Mouse (Mus musculus) lung, embryonic 15.5 days (tissue): ENCODE measurements around the gene Bap1. TPM values are rescaled to one million over a fixed set of nuclear protein-coding genes. Genes with fewer than 3 reads are reported as not detected.
A peak's percentile ranks its signal among the peaks of the same experiment; 100 is the strongest.

Source experiments
- ATAC-seq: fragments of 200-750 bp; cut with Nextera tagmentation; 2 replicates; pipeline ENCODE4 v1.8.0; 2017; ENCODE audit warnings: moderate number of reproducible peaks, borderline replicate concordance; ENCODE audit not compliant: low FRiP score, low TSS enrichment; ENCODE audit errors: extremely low read depth
- H3K27ac ChIP-seq: fragments of 300-500 bp; sonication (generic); 2 replicates; pipeline ENCODE4 v1.5.1; 2015; ENCODE audit warnings: moderate library complexity, mild to moderate bottlenecking, inconsistent platforms
- H3K27me3 ChIP-seq: fragments of 300-500 bp; sonication (generic); 2 replicates; pipeline ENCODE4 v1.6.1; 2015; ENCODE audit warnings: inconsistent platforms
- H3K36me3 ChIP-seq: fragments of 300-500 bp; sonication (generic); 2 replicates; pipeline ENCODE4 v1.6.1; 2015; ENCODE audit warnings: inconsistent platforms
- H3K4me1 ChIP-seq: fragments of 300-500 bp; sonication (generic); 2 replicates; pipeline ENCODE4 v1.6.1; 2015; ENCODE audit warnings: inconsistent platforms
- H3K4me2 ChIP-seq: fragments of 300-500 bp; sonication (generic); 2 replicates; pipeline ENCODE4 v1.6.1; 2015; ENCODE audit warnings: inconsistent platforms, mild to moderate bottlenecking, moderate library complexity
- H3K4me3 ChIP-seq: fragments of 300-500 bp; sonication (generic); 2 replicates; pipeline ENCODE4 v1.5.1; 2015; ENCODE audit warnings: mild to moderate bottlenecking, inconsistent platforms
- H3K9ac ChIP-seq: fragments of 300-500 bp; sonication (generic); 2 replicates; pipeline ENCODE4 v1.6.1; 2015; ENCODE audit warnings: inconsistent platforms
- H3K9me3 ChIP-seq: fragments of 300-500 bp; sonication (generic); 2 replicates; pipeline ENCODE4 v1.6.1; 2016; ENCODE audit warnings: inconsistent platforms
- WGBS: fragments of 180-500 bp; shearing (Covaris S2); methylation state at CpG from one replicate; pipeline ENCODE4 v1.1.7; 2015; 5-methylcytosine and 5-hydroxymethylcytosine counted together
- polyA plus RNA-seq: library from polyadenylated mRNA; unstranded; fragments of >200 nt; fragmentation: Nextera tagmentation; extraction: Ambion mirVana; gene quantifications from 2 replicates; pipeline ENCODE4 v1.2.1, GENCODE M21; 2015

The Bap1 gene
- polyA plus RNA-seq, 1 experiment from 2014 or later, result 83.0 TPM

GRCm38 (mm10) chr14:31267649-31268048 lies 16.4 kb downstream of the Bap1 start:
- Histone ChIP-seq H3K9ac (no peak overlapping the region), H3K4me3 (no peak overlapping the region), H3K4me2 (no peak overlapping the region), H3K27me3 (no peaks in the 10 kb centered on the region), H3K9me3 (no peaks in the 10 kb centered on the region), H3K36me3 (no peaks in the 10 kb centered on the region), H3K27ac (no peak overlapping the region), H3K4me1 (peaks cover 12% of the 10 kb centered on the region; the same call in 1 of the 2 replicates)
- 76% methylated on average over 11 of the region's 11 CpGs for WGBS
- ATAC-seq, result no peak

- H3K4me3 ChIP-seq, result no peak overlapping the region
- no peak overlapping the region for H3K27ac ChIP-seq
- H3K27me3 ChIP-seq, result no peaks in the 10 kb centered on the region
- no peak overlapping the region for H3K9ac ChIP-seq
- H3K4me2 ChIP-seq, result peak overlapping the region; percentile 69; the same call in 1 of the 2 replicates
- 66% methylated on average over 9 of the region's 9 CpGs for WGBS
- H3K36me3 ChIP-seq, result no peaks in the 10 kb centered on the region
- peaks cover 12% of the 10 kb centered on the region; the same call in 1 of the 2 replicates for H3K4me1 ChIP-seq
- H3K9me3 ChIP-seq, result no peaks in the 10 kb centered on the region
- no peak for ATAC-seq
Measured at GRCm38 (mm10) chr14:31268301-31269001, 17.2 kb downstream of the Bap1 start.

GRCm38 (mm10) chr14:31269456-31270100 lies 18.3 kb downstream of the Bap1 start:
- ATAC-seq, result peak; percentile 83
- H3K27ac ChIP-seq, result 0 out of 2 replicates have a peak overlapping the region, but pooled peaks have one; percentile 20
- WGBS, result 15% methylated on average over 25 of the region's 28 CpGs

GRCm38 (mm10) chr14:31271121-31271520 lies 19.9 kb downstream of the Bap1 start:
- Histone ChIP-seq H3K4me2 (no peak overlapping the region), H3K9me3 (no peaks in the 10 kb centered on the region), H3K27ac (no peak overlapping the region), H3K27me3 (no peaks in the 10 kb centered on the region), H3K4me3 (no peak overlapping the region), H3K9ac (no peak overlapping the region), H3K36me3 (no peaks in the 10 kb centered on the region), H3K4me1 (peaks cover 12% of the 10 kb centered on the region; the same call in 1 of the 2 replicates)
- no peak for ATAC-seq
- 93% methylated on average over 6 of the region's 6 CpGs for WGBS

More at GRCm38 (mm10) chr14:31269456-31270100, 18.3 kb downstream of the Bap1 start:
- Histone ChIP-seq H3K4me3 (peak overlapping the region; percentile 37), H3K4me1 (peaks cover 12% of the 10 kb centered on the region; the same call in 1 of the 2 replicates), H3K9me3 (no peaks in the 10 kb centered on the region), H3K9ac (peak overlapping the region; percentile 17; the same call in 1 of the 2 replicates), H3K4me2 (peak overlapping the region; percentile 69), H3K36me3 (no peaks in the 10 kb centered on the region), H3K27me3 (no peaks in the 10 kb centered on the region)

GRCm38 (mm10) chr14:31272164-31272563 lies 20.9 kb downstream of the Bap1 start:
- 19% methylated on average over 7 of the region's 7 CpGs for WGBS
- Histone ChIP-seq H3K9me3 (no peaks in the 10 kb centered on the region), H3K27ac (no peak overlapping the region), H3K9ac (no peak overlapping the region), H3K36me3 (no peaks in the 10 kb centered on the region), H3K4me3 (no peak overlapping the region), H3K27me3 (no peaks in the 10 kb centered on the region), H3K4me2 (no peak overlapping the region), H3K4me1 (peaks cover 12% of the 10 kb centered on the region; the same call in 1 of the 2 replicates)
- no peak for ATAC-seq

GRCm38 (mm10) chr14:31285728-31286127 lies 34.5 kb downstream of the Bap1 start:
- Histone ChIP-seq H3K4me1 (no peaks in the 10 kb centered on the region), H3K4me3 (no peak overlapping the region), H3K27ac (no peak overlapping the region), H3K4me2 (no peak overlapping the region), H3K9me3 (no peaks in the 10 kb centered on the region), H3K36me3 (no peaks in the 10 kb centered on the region), H3K27me3 (no peaks in the 10 kb centered on the region), H3K9ac (no peak overlapping the region)
- WGBS, result 66% methylated on average over 8 of the region's 8 CpGs
- no peak for ATAC-seq

Other genes starting within 250 kb of the Bap1 start
- 399 and 416 TPM in 2 replicates for gene Spcs1, start 249.8 kb upstream of the Bap1 start, polyA plus RNA-seq
- 131 and 140 TPM in 2 replicates for gene Pbrm1, start 232.3 kb upstream of the Bap1 start, polyA plus RNA-seq
- 81.4 and 89.4 TPM in 2 replicates for gene Gnl3, start 232.3 kb upstream of the Bap1 start, polyA plus RNA-seq
- gene Smim4, start 122.5 kb upstream of the Bap1 start, polyA plus RNA-seq, result 70.8 and 75.2 TPM in 2 replicates
- gene Nt5dc2, start 120.4 kb upstream of the Bap1 start, polyA plus RNA-seq, result 451 and 472 TPM in 2 replicates
- gene Stab1, start 82.8 kb upstream of the Bap1 start, polyA plus RNA-seq, result 45.3 and 53.6 TPM in 2 replicates
- gene Tnnc1, start 43.1 kb upstream of the Bap1 start, polyA plus RNA-seq, result 91.8 and 115 TPM in 2 replicates
- 387 and 413 TPM in 2 replicates for gene Nisch, start 34.5 kb upstream of the Bap1 start, polyA plus RNA-seq
- gene Sema3g, start 33.6 kb upstream of the Bap1 start, polyA plus RNA-seq, result 2.1 and 2.5 TPM in 2 replicates
- gene Phf7, start 133 bp upstream of the Bap1 start, polyA plus RNA-seq, result 13.2 and 14.8 TPM in 2 replicates
- 2.7 and 3.3 TPM in 2 replicates for gene Dnah1, start 72.4 kb downstream of the Bap1 start, polyA plus RNA-seq
- 34.8 and 37.2 TPM in 2 replicates for gene Capn7, start 85.2 kb downstream of the Bap1 start, polyA plus RNA-seq
- 25.4 and 26.4 TPM in 2 replicates for gene Sh3bp5, start 184.6 kb downstream of the Bap1 start, polyA plus RNA-seq
- gene Eaf1, start 242.9 kb downstream of the Bap1 start, polyA plus RNA-seq, result 20.1 and 22.7 TPM in 2 replicates
- gene Mettl6, start 243.6 kb downstream of the Bap1 start, polyA plus RNA-seq, result 51.7 and 56.0 TPM in 2 replicates